Mouse (Mus musculus): ENCODE measurements around the gene Draxin. TPM values are rescaled to one million over a fixed set of nuclear protein-coding genes. Genes with fewer than 3 reads are reported as not detected.
A peak's percentile ranks its signal among the peaks of the same experiment; 100 is the strongest.

The Draxin gene
- polyA plus RNA-seq, 1 experiment from 2014 or later, result 0.06 TPM

DNA sequence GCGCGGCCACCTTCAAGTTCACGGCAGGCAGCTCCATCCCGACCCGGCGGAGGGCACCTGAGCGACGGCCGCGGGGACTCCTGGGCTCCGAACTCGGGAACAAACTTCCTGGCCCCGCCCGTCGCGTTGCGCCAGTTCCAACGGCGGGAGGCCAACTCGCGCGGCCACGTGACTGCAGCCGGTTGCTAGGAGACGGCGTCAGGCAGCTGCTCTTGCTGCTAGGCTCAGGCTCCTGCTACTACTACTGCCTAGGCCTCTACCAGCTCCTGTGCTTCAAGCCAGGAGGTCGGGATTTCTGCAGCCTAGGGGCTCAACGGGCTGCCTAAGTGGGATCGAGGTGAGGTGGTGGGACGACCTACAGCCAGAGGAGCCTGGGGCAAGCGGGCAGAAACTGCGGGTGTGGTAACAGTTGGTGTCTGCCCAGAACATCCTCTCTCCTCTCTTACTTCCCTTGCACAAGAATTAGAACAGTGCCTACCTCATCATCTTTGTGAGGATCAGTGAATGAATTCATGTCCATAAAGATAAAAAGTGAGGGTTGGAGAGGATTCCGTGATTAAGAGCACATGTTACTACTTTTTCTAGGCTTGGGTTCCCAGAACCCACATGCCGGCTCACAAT lies 42.5 kb downstream of the Draxin start, which contains the start of gene Agtrap:
Gene Agtrap, minus strand, starts transcription at position 125 of the 621 bp plus-strand sequence.
- Histone ChIP-seq H3K9ac (peak within 1 kb of the TSS; percentile 66), H3K27me3 (replicated peaks) (no peaks in the 10 kb centered on the region), H3K36me3 (no peaks in the 10 kb centered on the region), H3K4me2 (peak within 1 kb of the TSS; percentile 74), H3K4me1 (peaks cover 26% of the 10 kb centered on the region), H3K27ac (peak within 1 kb of the TSS; percentile 61), H3K9me3 (no peaks in the 10 kb centered on the region), H3K4me3 (replicated peaks) (peak within 1 kb of the TSS; percentile 78)
- 6% methylated on average over 34 of the region's 34 CpGs for WGBS
- ATAC-seq (ENCODE audit: insufficient read depth, low FRiP score, low read depth), result peak; percentile 90

DNA sequence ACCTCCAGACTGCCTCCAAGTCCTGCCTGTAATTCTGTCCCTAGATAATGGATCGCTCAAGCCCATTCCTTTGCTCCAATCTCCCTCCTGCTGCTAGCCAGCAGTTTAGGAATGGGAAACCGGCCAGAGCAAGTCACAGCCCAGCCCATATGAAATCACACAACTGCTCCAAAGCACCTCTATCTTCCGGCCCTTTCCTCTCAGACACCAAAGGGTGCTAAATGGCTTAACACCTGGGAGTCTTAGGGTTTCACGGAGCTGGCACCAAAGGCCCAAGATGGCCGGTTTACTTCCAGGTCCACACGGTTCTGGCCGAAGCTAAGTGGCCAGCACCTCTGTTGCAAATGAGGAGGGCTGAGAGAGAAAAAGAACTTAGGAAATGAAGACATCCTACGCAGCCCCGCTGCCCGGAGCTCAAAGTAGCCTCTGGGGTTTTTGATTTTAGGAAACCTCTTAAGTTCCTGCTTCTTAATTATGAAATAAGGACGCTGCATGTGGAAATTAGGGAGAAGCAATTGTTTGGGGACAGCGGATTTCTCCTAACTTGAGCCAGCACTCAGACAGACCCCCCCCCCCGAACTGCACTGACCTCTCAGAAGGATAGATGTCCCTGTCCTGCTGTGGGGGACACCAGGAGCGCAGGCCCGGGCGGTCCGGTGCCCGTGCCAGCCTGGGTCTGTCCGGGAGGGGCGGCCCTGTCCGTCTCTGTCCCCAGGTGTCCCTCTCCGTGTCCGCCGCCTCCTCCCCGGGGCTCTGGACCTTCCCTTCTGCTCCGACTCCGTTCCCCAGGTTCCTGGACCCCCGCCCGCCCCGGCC lies 43.2 kb downstream of the Draxin start:
- Histone ChIP-seq H3K4me3 (replicated peaks) (peak overlapping the region; percentile 78), H3K27me3 (replicated peaks) (no peaks in the 10 kb centered on the region), H3K4me1 (peaks cover 26% of the 10 kb centered on the region), H3K36me3 (no peaks in the 10 kb centered on the region), H3K27ac (peak overlapping the region; percentile 61), H3K4me2 (peak overlapping the region; percentile 74), H3K9me3 (no peaks in the 10 kb centered on the region), H3K9ac (peak overlapping the region; percentile 66)
- ATAC-seq (ENCODE audit: insufficient read depth, low FRiP score, low read depth), result peak; percentile 52
- WGBS, result 4% methylated on average over 30 of the region's 30 CpGs

DNA sequence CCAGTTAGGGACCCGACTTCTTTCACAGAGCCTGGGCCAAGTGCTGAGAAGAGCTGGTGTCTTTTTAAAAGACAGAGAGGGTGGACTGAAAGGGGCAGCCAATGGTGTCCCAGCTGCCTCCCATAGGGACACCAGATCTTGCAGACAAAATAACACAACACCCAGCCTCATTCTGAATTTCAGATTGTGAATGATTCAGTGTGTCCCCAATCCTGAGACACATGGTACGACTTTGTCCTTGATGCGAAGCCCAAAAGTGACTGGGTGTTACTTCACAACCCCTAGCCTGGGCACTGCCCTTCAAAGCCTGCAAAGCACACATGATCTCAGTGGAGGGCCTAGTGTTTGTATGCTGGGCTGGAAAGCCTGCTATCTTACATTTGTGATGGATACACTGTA lies 44.6 kb downstream of the Draxin start:
- H3K27me3 ChIP-seq (replicated peaks), result no peaks in the 10 kb centered on the region
- no peak for ATAC-seq (ENCODE audit: insufficient read depth, low FRiP score, low read depth)
- no peak overlapping the region for H3K4me2 ChIP-seq
- WGBS, result 74% methylated on average over 3 of the region's 3 CpGs
- no peaks in the 10 kb centered on the region for H3K9me3 ChIP-seq
- no peak overlapping the region for H3K27ac ChIP-seq
- no peak overlapping the region for H3K9ac ChIP-seq
- H3K4me1 ChIP-seq, result peaks cover 26% of the 10 kb centered on the region
- peaks cover 3% of the 10 kb centered on the region; the same call in 1 of the 2 replicates for H3K36me3 ChIP-seq
- H3K4me3 ChIP-seq (replicated peaks), result no peak overlapping the region

DNA sequence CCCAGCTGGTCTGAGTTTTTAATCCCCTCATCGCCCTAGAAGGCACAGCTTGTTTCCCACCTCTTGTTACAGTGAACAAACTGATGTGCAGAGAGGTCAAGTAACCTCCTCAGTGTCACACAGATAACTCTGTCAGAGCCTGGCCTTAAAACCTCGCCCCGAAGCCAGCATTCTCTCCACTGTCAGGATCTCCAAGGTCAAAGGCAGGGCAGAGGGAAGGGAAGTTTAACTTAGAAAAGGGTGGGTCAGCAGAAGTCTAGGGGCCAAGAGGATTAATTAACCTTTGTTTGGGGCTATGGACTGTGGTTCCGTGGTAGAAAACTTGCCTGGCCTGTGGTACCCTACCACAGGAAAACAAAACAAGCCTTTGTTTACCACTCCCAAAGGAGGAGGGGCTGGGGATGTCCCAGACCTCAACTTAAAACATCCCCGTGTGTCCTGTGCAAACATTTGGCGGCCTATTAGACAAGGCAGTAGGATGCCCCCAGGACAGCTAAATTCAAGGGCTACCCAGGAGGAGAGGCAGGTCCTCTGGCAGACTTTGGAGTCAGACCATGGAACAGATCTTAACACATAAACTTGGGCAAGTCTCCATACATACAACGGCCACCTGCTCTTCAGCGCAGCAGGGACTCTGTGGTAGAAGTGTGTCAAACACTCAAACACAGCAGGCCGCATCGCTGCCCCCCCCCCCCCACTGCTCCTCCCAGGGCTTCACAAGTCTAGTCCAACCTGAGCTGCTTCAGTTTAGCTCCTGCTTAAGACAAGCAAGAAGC lies 45.2 kb downstream of the Draxin start:
- no peaks in the 10 kb centered on the region for H3K9me3 ChIP-seq
- H3K4me3 ChIP-seq (replicated peaks), result no peak overlapping the region
- no peak for ATAC-seq (ENCODE audit: insufficient read depth, low FRiP score, low read depth)
- no peak overlapping the region for H3K4me2 ChIP-seq
- WGBS, result 45% methylated on average over 10 of the region's 10 CpGs
- no peak overlapping the region for H3K27ac ChIP-seq
- no peaks in the 10 kb centered on the region for H3K27me3 ChIP-seq (replicated peaks)
- H3K4me1 ChIP-seq, result peaks cover 26% of the 10 kb centered on the region
- H3K36me3 ChIP-seq, result peaks cover 4% of the 10 kb centered on the region; the same call in 1 of the 2 replicates
- 0 out of 2 replicates have a peak overlapping the region, but pooled peaks have one; percentile 10 for H3K9ac ChIP-seq

DNA sequence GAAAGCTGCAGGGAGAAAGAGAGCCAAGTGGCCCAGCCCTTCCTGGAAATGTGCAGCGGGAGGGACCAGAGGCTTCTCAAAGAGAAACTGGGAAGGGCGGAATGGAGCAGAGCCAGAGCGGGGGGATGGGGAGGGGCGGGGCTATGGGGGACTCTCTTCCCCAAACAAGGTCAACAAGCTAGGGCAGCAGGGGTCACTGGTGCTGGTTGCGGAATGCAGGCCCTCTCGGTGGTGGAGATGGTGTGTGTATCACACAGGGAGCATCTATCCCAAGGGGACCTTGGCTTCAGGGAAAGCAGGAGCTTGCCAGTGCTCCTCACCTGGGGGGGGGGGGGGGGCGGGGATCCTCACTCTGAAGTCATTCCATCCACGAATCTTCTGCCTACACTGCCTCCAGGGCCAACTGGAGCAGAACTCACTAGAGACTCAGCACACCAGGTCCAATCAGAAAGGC lies 46.2 kb downstream of the Draxin start:
- Histone ChIP-seq H3K9ac (no peak overlapping the region), H3K4me1 (peaks cover 26% of the 10 kb centered on the region), H3K27ac (no peak overlapping the region), H3K36me3 (peaks cover 4% of the 10 kb centered on the region; the same call in 1 of the 2 replicates), H3K4me3 (replicated peaks) (no peak overlapping the region), H3K4me2 (no peak overlapping the region), H3K9me3 (no peaks in the 10 kb centered on the region), H3K27me3 (replicated peaks) (no peaks in the 10 kb centered on the region)
- WGBS, result 21% methylated on average over 8 of the region's 8 CpGs
- no peak for ATAC-seq (ENCODE audit: insufficient read depth, low FRiP score, low read depth)

DNA sequence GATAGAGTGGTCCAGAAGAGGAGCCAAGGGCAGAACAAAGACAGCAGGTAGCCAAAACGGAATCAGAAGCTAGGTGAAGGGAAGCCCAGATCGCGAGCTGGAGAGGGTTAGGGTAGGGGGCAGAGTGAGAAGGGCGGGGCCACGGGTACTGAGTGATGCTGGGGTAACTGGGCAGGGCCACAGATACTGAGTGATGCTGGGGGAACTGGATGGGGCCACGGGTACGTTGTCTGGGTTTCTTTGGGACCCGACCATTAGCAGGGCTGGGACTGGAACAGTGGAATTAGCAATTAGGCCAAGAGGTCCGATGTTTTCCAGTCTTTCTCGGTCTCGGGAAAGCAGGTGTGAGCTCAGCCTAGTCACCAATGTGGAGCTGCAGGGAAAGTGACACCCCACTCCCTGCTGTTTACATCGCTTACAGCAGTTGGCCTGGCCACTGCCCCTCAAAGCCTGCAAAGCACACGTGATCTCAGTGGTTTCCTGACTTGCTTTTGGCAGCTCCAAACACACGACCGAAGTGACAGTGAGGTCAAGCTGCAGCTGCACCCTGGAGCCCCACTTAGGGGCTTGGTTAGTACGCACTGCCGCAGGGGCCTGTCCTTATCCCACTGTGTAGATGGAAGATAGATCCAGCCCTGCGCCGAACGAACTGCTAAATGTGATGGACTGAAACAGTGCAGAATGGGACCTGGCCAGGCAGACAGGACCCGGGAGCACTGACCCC lies 47.2 kb downstream of the Draxin start:
- no peak overlapping the region for H3K4me3 ChIP-seq (replicated peaks)
- no peaks in the 10 kb centered on the region for H3K9me3 ChIP-seq
- no peak overlapping the region for H3K4me2 ChIP-seq
- ATAC-seq (ENCODE audit: insufficient read depth, low FRiP score, low read depth), result no peak
- H3K27me3 ChIP-seq (replicated peaks), result no peaks in the 10 kb centered on the region
- no peak overlapping the region for H3K27ac ChIP-seq
- peaks cover 26% of the 10 kb centered on the region for H3K4me1 ChIP-seq
- H3K36me3 ChIP-seq, result peaks cover 7% of the 10 kb centered on the region; the same call in 1 of the 2 replicates
- no peak overlapping the region for H3K9ac ChIP-seq
- WGBS, result 49% methylated on average over 21 of the region's 21 CpGs

DNA sequence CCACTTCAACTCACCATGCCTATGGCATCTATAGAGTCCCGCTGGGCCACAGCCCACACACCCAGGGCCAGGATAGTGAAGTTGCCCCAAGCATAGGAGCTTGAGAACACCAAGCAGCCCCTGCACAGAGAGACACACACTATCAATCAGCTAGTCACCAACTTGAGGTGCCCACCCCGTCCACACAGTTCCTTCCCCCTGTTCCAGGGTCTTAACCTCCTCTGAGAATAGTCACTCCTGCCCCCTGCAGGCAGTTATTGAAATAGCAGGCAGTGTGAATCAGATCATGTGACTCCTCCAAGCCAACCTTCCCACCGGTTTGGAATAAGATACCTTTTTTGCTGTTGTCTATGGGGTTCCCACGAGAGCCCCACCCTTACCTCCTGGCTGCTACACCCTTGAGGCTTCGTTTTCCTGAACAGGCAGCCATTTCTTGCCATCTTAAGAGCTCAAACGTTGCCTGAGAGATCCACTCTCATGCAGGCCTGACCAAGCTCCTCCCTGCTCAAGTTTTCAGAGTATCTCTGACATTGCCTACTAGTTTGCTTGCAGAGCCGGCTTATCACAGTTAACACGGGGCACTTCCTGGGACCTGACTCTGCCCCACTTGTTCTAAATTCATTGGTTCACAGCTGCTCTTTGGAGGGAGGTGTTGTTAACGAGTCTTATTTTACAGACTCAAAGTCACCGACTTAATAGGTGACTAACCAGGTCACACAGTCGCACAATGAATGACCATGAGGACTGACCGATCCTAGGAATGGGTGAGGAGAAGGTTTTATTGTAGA lies 48.0 kb downstream of the Draxin start:
- ATAC-seq (ENCODE audit: insufficient read depth, low FRiP score, low read depth), result no peak
- no peak overlapping the region for H3K27ac ChIP-seq
- H3K36me3 ChIP-seq, result peaks cover 7% of the 10 kb centered on the region; the same call in 1 of the 2 replicates
- H3K9ac ChIP-seq, result no peak overlapping the region
- peaks cover 23% of the 10 kb centered on the region for H3K4me1 ChIP-seq
- H3K4me2 ChIP-seq, result no peak overlapping the region
- 49% methylated on average over 12 of the region's 12 CpGs for WGBS
- no peaks in the 10 kb centered on the region for H3K9me3 ChIP-seq
- H3K27me3 ChIP-seq (replicated peaks), result no peaks in the 10 kb centered on the region
- no peak overlapping the region for H3K4me3 ChIP-seq (replicated peaks)

DNA sequence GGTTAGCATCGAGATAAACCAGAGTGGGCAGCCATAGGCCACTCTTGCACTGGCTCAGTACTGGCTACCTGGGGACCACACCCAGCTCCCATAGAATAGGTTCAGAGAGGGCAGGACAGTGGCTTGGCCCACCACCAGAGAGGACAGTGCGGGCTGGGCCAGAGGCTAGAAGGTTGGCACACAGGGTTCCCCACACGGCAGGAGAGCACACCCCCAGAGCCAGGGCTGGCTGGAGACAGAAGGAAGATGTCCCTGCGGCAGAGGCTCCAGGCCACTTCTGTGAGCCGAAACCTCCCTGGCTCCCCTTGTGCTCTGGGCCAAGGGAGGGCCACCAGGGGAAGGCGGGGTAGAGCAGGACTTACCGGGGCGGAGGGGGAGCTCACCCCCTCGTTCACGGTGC lies 49.3 kb downstream of the Draxin start:
- H3K4me1 ChIP-seq, result peaks cover 17% of the 10 kb centered on the region
- no peaks in the 10 kb centered on the region for H3K27me3 ChIP-seq (replicated peaks)
- no peak overlapping the region for H3K27ac ChIP-seq
- H3K4me3 ChIP-seq (replicated peaks), result no peak overlapping the region
- 90% methylated on average over 10 of the region's 10 CpGs for WGBS
- no peak for ATAC-seq (ENCODE audit: insufficient read depth, low FRiP score, low read depth)
- H3K9ac ChIP-seq, result no peak overlapping the region
- H3K36me3 ChIP-seq, result peaks cover 7% of the 10 kb centered on the region; the same call in 1 of the 2 replicates
- H3K4me2 ChIP-seq, result no peak overlapping the region
- H3K9me3 ChIP-seq, result no peaks in the 10 kb centered on the region

DNA sequence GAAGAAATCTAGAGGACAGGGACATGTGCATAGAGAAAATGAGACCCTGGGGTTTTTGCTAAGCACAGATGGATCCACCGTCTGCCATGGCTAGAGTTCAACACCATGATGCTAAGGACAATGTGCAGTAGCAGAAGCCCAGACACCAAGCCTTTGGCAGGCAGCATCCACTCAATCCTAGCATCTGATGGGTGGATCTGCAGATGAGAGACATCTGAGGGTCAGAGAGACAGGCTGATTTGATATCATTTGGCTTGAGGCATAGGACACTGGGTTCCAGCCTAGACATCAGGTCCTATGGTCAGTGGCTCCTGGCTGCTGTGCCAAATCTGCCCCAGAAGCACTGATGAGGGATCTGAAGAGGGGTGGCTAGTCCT lies 49.9 kb downstream of the Draxin start:
- Histone ChIP-seq H3K36me3 (peaks cover 7% of the 10 kb centered on the region; the same call in 1 of the 2 replicates), H3K4me1 (peaks cover 17% of the 10 kb centered on the region), H3K4me2 (no peak overlapping the region), H3K4me3 (replicated peaks) (no peak overlapping the region), H3K9ac (no peak overlapping the region), H3K27me3 (replicated peaks) (no peaks in the 10 kb centered on the region), H3K27ac (no peak overlapping the region), H3K9me3 (no peaks in the 10 kb centered on the region)
- WGBS, result 84% methylated on average over 1 of the region's 1 CpGs
- ATAC-seq (ENCODE audit: insufficient read depth, low FRiP score, low read depth), result no peak

DNA sequence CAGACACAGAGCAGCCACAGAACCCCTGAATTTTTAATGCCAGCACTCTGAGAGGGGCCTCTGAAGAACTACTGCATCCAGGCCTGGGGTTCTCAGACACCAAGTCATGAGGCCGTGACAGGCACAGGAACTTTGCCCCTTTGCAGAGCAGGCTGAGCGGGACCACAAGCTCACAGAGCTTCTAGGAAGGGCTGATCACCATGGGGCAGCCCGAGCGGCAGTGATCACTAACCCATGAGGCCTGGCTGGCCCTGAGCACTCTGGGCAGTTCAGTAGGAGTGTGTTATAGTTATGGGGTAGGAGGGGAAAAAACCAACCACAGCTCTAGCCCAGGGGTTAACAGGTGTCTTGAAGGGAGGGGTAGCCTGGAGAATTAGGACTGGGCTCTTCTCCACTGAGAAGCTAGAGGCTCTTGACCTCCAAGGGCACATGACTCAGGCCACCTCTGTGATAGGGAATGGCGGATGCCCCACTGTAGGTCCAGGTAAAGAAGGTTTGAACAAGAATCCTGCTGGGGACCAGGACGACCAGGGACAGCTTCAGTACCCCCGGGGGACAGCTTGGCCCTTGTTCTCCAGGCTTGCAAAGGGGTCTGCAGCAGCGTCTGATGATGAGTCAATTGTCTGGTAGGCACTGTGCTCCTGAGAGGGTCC lies 50.4 kb downstream of the Draxin start:
- Histone ChIP-seq H3K9me3 (no peaks in the 10 kb centered on the region), H3K36me3 (peaks cover 7% of the 10 kb centered on the region; the same call in 1 of the 2 replicates), H3K4me1 (peaks cover 14% of the 10 kb centered on the region), H3K4me2 (no peak overlapping the region), H3K27ac (no peak overlapping the region), H3K4me3 (replicated peaks) (no peak overlapping the region), H3K9ac (no peak overlapping the region), H3K27me3 (replicated peaks) (no peaks in the 10 kb centered on the region)
- 87% methylated on average over 8 of the region's 8 CpGs for WGBS
- no peak for ATAC-seq (ENCODE audit: insufficient read depth, low FRiP score, low read depth)
